Mouse (Mus musculus) Patski (cell line): ENCODE data around the gene Fut1. TPM values are rescaled to one million over a fixed set of nuclear protein-coding genes. Genes with fewer than 3 reads are reported as not detected.
"Not testable (repeated sequence)": the region's sequence is repeated elsewhere in the genome, so short reads cannot be mapped to it uniquely, and the experiment has no call there.

Experiments used
- ATAC-seq: fragments of 100-300 bp; one replicate; pipeline ENCODE4 v1.8.0; 2021
- CTCF ChIA-PET: fragments of 350-600 bp; sonication (Branson Sonifier 250); formaldehyde crosslinking; loops from one replicate; lab custom pipeline; 2022; ENCODE audit warnings: inconsistent platforms; lab: Charles Lee
- POLR2A ChIA-PET: fragments of 350-600 bp; sonication (Branson Sonifier 250); formaldehyde crosslinking; loops from one replicate; lab custom pipeline; 2022; ENCODE audit warnings: antibody characterized with exemption, inconsistent platforms; lab: Charles Lee
- DNase-seq: peaks from one replicate; pipeline ENCODE4 v3.0.0-alpha.2; 2011; ENCODE audit warnings: low read depth, low spot score
- H3K27me3 ChIP-seq: fragments of 371-371 bp; one replicate; pipeline ENCODE4 v1.5.1; 2021
- CTCF ChIP-seq: fragments of 100-300 bp; IDR thresholded peaks from one replicate; pipeline ENCODE4 v1.5.1; 2021
- in situ Hi-C: fragments of 300-500 bp; cut with MboI; formaldehyde crosslinking; loops from 3 replicates; pipeline ENCODE4 v1.11.1; 2018; ENCODE audit warnings: low pct_unique_long_range_greater_than_20kb, mixed read lengths
- polyA plus RNA-seq: library from polyadenylated mRNA; unstranded; gene quantifications from one replicate; pipeline ENCODE4 v1.2.3, GENCODE M21; 2021

The Fut1 gene
- polyA plus RNA-seq, 1 experiment from 2014 or later = 0.91 TPM

DNA sequence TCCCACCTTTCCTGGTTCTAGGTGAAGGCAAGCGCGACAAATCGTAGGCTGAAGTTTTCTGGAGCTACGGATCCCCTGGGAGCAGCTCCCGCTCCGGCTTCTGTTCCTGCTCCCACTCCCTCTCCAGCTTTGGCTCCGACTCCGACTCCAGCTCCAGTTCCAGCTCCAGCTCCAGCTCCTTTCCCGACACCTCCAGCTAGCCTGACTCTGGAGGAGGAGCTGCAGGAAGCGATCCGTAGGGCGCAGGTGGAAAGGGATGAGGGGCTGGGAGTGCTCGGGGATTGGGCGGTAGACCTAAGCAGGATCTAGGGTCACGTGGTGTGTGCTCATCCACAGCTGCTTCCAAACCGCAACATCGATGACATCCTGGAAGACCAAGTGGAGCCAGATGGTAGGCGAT lies 27.1 kb downstream of the Fut1 start:
- CTCF ChIA-PET = interaction anchor here (1.1 to 2.0 kb wide), 2 partner anchors 11 to 38 kb away, joined by 6 to 8 read pairs; no protein-coding TSS in a partner anchor
- ATAC-seq (no peak), DNase-seq (no peak)
- TF ChIP-seq CTCF = no peak
- in situ Hi-C loops = no loop called here
- no peaks in the 10 kb centered on the region for H3K27me3 ChIP-seq
- POLR2A ChIA-PET = interaction anchor here (1.0 to 1.4 kb wide), 2 partner anchors 24 to 78 kb away, joined by 3 to 5 read pairs; no protein-coding TSS in a partner anchor

DNA sequence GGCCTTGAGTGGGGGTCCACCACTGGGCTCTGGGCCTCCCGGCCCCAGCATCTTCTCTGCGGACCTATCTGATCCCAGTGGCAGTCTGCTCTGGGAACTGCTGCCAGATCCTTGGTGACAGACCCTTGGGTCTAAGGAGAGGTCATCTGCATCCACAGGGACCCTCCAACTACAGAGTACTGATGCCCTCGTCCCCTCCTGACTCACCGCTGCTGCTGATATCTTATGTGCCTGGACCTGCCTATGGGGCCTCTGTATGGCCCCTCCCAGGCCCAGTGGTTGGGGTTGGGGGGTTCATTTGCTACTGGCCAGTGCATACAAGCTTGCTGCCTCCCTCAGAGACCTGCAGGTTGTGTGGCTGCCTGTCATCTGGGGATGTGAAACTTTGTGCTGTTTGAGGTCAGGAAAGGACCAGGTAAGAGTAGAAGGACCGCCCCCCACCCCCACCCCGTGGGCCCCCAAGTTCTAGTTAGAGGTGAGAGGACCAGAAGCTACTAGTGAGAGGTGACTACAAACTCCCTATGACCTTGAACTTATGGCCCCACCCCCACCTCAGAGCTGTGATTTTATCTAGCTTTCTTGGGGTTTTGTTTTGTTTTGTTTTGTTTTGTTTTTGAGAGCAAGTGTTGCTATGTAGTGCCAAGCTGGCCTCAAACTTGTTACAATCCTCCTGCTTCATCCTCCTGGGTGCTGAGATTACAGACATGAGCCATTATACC lies 27.9 kb downstream of the Fut1 start:
- TF ChIP-seq CTCF = no peak
- no peaks in the 10 kb centered on the region for H3K27me3 ChIP-seq
- in situ Hi-C loops = no loop called here
- DNase-seq (no peak), ATAC-seq (no peak)
- ChIA-PET CTCF (interaction anchor here (1.0 to 2.0 kb wide), 3 partner anchors 11 to 38 kb away, joined by 3 to 8 read pairs (median 6); no protein-coding TSS in a partner anchor), POLR2A (no interaction called here)

DNA sequence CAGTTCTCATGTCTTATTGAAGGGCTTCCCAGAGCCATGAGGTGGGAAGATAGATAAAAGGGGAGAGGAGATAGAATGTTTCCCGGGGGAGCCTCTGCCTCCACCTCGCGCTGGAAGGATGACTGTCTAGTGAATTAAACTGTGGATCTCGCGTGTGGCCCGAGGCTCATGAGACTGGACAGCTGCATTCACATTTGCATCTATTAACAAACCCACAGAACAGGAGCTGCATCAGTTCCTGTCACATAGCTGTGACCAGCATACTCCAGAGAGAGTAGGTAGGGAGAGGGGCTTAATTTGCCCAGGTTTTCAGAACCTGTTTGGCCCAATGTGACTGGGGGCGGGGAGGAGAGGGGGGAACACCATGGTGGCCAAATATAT lies 28.5 kb downstream of the Fut1 start:
- DNase-seq (no peak), ATAC-seq (no peak)
- TF ChIP-seq CTCF = no peak
- in situ Hi-C loops = no loop called here
- ChIA-PET POLR2A (no interaction called here), CTCF (interaction anchor here (1.0 to 2.0 kb wide), 2 partner anchors 10 to 37 kb away, joined by 3 to 8 read pairs; no protein-coding TSS in a partner anchor)
- H3K27me3 ChIP-seq = no peaks in the 10 kb centered on the region

DNA sequence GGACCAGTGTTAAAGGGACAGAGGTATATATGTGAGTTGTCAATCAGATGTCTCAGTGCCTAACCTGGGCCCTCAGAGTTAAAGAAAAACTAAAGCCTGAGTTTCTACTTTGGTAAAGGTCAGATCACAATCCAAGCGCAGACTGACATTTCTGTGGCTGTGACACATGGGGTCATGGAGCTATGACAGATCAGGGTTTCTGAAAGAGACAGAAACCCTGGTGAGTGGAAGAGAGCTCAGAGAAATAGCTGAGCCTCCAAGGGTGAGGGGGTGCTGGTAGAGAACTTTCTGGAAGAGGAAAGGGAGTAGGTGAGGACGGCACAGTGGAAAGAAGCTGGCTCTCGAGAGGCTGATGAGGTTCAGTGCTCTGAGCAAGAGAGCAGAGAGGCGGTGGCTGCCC lies 29.6 kb downstream of the Fut1 start:
- ATAC-seq (no peak), DNase-seq (no peak)
- CTCF ChIA-PET = no interaction called here
- POLR2A ChIA-PET = interaction anchor here (0.6 kb wide), 1 partner anchor 123 kb away, joined by 3 read pairs; no protein-coding TSS in a partner anchor
- TF ChIP-seq CTCF = no peak
- in situ Hi-C loops = no loop called here
- no peaks in the 10 kb centered on the region for H3K27me3 ChIP-seq

DNA sequence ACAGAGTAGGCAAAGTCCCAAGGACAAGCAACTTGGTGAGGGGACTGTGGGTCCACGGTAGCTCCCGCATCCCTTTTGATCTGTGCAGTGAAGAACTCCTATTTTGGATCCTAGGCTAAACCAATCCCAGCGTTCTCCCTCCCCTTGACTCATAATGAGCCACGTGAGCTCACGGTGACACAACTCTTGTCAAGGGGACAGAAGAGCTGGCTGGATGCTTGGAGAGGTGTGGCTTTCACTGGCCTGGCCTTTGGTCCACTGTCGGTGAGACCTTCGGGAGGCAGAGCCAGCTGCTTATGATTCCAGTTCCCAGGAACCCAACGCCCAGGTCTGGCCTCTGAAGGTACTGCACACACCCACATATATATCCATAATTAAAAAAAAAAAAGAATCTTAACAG lies 32.3 kb downstream of the Fut1 start:
- POLR2A ChIA-PET = no interaction called here
- in situ Hi-C loops = no loop called here
- CTCF ChIA-PET = no interaction called here
- no peaks in the 10 kb centered on the region for H3K27me3 ChIP-seq
- ATAC-seq (no peak), DNase-seq (no peak)
- no peak for TF ChIP-seq CTCF

DNA sequence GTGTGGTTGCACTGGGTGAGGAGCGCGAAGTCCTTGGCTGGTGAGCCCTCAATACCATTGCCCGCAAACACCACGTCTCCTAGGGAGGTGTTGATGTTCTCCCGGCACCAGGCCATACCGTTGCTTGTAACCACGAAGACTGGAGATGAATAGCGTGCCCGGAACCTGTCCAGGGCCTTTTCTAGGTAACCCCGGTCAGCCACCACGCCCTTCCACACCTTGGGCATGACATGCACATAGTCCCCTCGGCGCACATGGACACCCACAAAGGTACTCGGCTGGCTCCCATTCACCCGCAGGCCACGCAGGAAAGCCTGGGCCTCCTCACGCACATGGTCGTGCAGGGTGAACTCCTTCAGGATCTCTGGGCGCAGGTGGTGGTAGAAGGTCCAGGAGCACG lies 33.4 kb downstream of the Fut1 start:
- H3K27me3 ChIP-seq, CTCF ChIA-PET, DNase-seq, in situ Hi-C loops, POLR2A ChIA-PET, ATAC-seq: not testable (repeated sequence)

DNA sequence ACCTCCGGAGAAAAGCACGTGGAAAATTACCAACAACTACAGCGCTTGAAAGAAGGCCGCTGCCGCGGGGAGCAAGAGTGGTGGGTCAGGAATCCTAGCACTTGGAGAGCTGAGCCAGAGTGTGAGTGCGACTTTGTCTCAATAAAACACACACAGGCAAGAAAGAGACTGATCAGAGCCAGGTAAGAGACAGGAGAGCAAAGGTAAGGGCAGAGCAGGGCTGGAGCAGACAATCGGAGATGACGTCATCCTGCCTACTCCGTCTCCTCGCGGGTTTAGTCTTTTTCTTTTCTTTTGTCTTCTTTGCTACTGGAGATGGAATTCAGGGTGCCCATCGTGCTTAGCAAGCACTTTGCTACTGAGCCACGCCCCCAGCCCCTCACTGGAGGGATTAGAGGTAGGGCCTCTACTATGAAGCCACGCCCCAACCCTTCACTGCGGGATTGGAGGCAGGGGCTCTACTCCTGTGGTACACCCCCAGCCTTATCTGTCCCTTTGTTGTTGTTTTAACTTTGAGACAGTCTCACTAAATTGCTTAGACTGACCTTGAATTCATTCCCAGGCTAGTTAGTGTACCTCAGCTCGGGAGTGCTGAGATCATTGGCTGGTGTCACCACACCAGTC lies 37.4 kb downstream of the Fut1 start:
- ChIA-PET POLR2A (no interaction called here), CTCF (no interaction called here)
- DNase-seq = no peak
- no peak for ATAC-seq
- no peak for TF ChIP-seq CTCF
- in situ Hi-C loops = no loop called here
- no peaks in the 10 kb centered on the region for H3K27me3 ChIP-seq

DNA sequence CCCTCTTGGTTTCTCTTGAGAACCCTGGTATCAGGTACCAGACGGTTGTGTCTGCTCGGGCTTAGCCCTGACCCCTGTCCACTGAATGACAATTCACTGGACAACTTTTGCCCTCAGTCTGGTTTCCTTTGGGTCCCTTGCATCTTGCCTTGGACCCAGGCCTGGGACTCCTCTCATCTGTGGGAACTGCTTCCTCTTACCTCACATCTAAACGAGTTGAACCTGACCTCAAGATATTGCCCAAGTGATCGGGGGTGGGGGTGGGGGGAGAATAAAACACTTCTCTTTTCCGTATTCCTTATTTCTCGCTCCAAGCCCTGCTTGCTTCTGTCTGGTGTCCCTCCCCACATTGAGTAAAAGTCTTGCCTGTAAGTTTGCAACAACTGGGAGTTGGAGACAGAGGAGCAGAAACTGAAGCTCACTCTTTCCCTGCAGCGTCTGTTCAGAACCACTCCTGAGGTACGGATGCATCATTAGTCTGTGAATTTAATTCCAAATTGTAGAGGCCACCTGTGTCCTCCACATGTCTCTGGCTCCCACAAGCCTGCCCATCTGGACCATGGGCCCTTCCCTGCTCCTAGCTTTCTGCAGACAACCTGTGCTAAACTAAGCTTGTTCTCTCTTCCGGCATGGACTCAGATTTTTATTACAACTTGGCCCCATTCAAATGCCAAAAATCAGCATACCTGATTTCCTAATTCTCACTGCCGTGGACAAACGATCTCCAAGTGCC lies 43.8 kb downstream of the Fut1 start:
- in situ Hi-C loops = no loop called here
- DNase-seq (no peak), ATAC-seq (no peak)
- no peaks in the 10 kb centered on the region for H3K27me3 ChIP-seq
- no peak for TF ChIP-seq CTCF
- ChIA-PET POLR2A (no interaction called here), CTCF (no interaction called here)

DNA sequence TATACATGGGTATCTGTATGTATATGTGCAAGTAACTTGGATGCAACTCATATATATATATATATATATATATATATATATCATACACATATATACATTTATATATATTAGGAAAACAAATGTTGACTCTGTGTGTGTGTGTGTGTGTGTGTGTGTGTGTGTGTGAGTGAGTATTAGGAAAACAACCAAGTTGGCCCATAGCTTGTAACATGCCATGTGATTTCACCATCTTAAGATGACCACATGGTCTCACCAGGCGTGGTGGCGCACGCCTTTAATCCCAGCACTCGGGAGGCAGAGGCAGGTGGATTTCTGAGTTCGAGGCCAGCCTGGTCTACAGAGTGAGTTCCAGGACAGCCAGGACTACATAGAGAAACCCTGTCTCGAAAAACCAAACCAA lies 44.6 kb downstream of the Fut1 start:
- ATAC-seq, CTCF ChIA-PET, H3K27me3 ChIP-seq, DNase-seq, POLR2A ChIA-PET, in situ Hi-C loops: not testable (repeated sequence)

DNA sequence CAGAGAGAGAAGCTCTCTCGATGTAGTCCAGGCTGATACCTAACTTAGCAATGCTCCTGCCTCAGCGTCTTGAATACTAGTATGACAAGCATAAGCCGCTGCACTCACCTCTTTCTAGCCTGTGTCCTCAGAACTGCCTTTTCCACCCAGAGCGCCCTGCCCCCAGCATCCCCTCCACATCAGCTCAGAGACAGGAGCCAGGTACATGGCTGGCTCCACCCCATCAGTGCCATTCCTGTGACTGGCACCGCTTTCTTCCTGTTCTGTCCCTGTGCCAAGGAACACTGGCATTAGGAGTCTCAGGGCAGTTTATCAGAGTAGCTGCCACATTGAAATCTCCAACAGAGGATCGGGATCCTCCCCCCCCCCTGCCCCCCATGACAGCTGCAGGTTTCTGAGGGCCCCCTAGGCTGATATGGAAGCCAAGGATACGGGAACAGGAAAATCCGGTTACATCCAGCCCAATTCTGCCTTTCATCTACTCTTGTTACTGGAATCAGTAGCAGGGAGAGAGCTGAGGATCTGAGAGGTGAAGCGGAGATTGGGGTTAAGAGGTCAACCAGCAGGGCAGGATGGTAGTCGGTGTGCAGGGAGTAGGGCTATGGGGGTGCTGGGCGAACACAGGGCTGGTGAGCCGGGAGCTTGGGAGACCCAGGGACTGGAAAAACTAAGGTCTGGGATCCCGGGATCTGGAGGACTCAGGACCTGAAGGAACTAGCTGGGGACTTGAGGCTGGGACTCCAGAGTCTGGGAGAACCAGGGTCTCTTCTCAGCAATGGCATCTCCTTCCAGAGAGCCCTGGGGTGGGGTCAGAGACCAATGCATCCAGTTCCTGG lies 48.4 kb downstream of the Fut1 start:
- in situ Hi-C loops = no loop called here
- no peak for DNase-seq
- POLR2A ChIA-PET = no interaction called here
- CTCF ChIA-PET = interaction anchor here (1.9 to 2.6 kb wide), 2 partner anchors 11 to 17 kb away, joined by 6 to 10 read pairs; partner anchors contain the start of gene Ntn5
- ATAC-seq = no peak
- no peaks in the 10 kb centered on the region for H3K27me3 ChIP-seq
- TF ChIP-seq CTCF = no peak
